Mouse (Mus musculus) G1E-ER4 (cell line): ENCODE measurements around the gene Gm28372. TPM values are rescaled to one million over a fixed set of nuclear protein-coding genes. Genes with fewer than 3 reads are reported as not detected.

Experiments
- GATA1 ChIP-seq: IDR thresholded peaks from one replicate; pipeline ENCODE4 v1.8.0; 2012; ENCODE audit warnings: low read length, inconsistent platforms
- polyA plus RNA-seq: library from polyadenylated mRNA; stranded (reverse); fragments of >175 nt; gene quantifications from 2 replicates; pipeline ENCODE4 v1.2.3, GENCODE M21; 2012

The Gm28372 gene
- not detected in 2 replicates for polyA plus RNA-seq

DNA sequence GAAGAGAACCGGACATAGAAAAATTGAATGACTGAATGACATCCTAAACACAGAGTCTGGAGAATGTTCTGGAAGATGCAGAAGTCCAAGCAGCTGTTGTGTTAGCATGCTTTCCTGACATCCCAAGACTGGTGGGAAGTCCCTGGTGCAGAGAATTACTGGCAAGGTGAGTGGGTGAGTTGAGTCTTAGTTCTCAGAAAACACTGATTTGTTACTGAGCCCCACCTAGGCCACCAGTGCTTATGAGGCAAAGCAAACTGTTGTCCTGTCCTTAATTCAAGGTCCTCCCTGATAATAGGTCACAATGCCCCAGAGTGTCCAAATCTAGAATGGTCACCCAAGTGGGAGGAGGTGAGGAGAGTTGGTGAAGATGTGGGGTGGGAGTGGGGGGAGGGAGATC, at the start of gene Gm28372, which contains the start of gene 1700020A23Rik:
Gene Gm28372, plus strand, starts transcription at position 301 of the 400 bp plus-strand sequence.
Gene 1700020A23Rik, plus strand, starts transcription at position 321 of the 400 bp plus-strand sequence.
- no peak for TF ChIP-seq GATA1

DNA sequence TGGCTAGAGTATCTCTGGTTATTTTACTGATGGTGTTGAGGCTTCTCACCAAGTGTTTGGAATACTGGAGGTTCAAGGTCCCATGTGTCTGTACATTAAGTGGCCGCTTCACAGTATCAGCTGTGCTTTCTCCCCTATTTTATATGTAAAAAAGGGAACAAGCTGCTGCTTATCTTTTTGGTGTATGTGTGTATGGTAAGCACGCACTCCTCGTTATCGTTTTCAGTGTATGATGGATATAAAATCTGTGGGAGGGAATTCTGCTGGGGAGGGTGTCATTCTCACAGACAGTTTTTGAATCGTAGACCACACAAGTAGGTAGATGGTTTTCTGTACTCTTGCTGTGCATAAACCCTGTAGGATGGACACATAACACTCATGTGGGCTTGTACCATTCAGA, 47.5 kb upstream of the Gm28372 start:
- TF ChIP-seq GATA1, result no peak

DNA sequence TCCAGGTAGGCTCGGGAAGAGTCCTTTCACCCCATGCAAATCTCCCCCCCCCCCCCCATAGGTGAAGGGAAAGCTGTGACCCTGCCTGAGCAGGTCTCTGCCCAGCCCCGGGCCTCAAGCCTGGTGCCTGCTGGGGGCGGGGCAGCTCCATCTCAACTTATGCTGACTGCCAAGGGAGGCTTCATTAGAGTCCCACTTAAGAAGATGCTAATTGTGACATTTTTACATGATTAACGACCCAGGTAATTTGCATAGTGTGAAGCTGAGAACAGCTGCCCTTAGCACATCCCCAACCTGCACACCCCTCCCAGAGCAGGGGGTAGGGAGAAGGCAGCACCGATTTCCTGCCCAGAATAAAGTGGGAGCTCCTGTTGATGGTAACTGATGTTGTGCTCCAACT, 46.2 kb upstream of the Gm28372 start:
- no peak for TF ChIP-seq GATA1

DNA sequence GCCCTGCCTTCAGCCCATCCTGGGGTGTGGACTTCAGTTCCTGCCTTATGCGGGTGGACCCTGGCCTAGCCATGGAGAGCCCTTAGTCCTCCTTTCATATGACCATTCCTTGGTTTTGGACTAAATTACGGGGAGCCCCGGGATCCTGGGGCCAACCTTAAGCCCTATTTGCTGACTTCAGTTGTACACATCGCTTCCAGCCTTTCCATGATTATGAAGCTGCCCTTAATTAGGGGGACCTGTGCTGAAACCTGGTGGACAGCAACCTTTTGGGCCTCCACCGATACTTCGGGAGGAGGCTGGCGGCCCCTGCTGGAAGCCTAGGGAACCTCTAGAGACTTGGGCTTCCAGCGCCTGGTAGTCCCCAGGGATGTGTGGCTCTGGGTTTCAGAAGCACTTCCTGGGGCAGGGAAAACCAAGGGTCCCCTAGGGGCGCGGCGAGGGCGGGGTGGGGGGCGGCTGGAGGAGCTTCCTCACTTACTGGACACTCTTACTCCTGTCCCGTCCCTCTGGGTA, 42.5 kb upstream of the Gm28372 start:
- TF ChIP-seq GATA1, result no peak

- TF ChIP-seq GATA1, result no peak
Measured at GRCm38 (mm10) chr2:130365211-130366094, 39.6 kb upstream of the Gm28372 start.

- TF ChIP-seq GATA1, result no peak
Measured at GRCm38 (mm10) chr2:130367386-130367785, 37.7 kb upstream of the Gm28372 start.

GRCm38 (mm10) chr2:130374951-130375350, 30.1 kb upstream of the Gm28372 start:
- TF ChIP-seq GATA1, result no peak

DNA sequence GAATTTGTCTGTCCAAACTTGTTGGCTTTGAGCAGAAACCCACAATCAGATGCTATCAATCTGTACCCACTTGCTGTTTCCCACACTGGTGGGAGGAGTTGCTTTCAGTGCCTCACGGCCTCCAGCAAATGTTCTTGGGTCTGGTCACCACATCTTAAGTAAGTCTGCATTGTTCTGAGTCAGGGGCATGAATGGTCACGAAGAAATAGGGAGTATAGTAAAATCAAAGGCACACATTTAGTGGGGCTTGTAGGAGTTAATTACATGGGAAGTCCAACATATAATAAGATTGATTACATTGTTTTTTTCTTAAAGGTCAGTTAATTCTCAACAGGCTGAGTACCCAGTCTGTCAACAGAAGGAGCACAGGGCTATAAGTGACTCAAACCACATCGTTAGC, 21.8 kb upstream of the Gm28372 start:
- TF ChIP-seq GATA1, result no peak

DNA sequence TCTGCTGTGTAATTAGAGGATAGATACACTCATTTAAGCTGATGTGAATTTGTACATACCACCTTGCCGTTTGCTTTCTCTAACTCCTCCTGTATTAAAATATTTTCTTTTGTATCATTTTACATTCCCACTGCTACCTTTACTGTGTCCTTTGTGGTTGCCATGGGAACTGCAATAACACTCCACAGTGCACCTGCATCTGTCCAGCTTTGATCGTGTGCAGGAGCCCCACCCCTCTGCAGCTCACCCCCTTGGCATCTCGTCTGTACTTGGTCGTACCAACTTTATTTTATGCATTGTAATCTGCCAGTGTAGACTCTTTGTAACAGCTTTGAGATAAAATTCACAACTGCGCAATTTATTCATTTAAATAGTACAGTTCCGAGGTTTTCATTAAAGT, 21.1 kb upstream of the Gm28372 start:
- no peak for TF ChIP-seq GATA1

GRCm38 (mm10) chr2:130386212-130386611, 18.8 kb upstream of the Gm28372 start:
- no peak for TF ChIP-seq GATA1

DNA sequence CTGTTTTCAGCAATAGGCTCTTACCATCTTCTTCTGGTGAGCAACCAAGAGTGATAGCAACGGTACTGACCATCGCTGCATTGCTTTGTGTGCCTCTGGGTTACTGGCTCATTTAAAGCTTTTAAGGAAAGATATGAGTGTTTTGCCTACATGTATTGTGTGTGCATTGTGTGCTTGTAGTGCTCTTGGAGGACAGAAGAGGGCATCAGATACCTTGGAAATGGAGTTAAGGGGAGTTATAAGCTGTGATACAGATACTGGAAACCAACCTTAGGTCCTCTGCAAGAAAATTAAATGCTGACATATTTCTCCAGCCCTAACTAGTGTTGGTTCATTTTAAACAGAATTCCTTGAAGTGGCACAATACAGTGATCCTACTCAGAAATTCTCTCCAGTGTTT, 16.2 kb upstream of the Gm28372 start:
- TF ChIP-seq GATA1, result no peak

- TF ChIP-seq GATA1, result no peak
Measured at GRCm38 (mm10) chr2:130390993-130391625, 13.9 kb upstream of the Gm28372 start.

DNA sequence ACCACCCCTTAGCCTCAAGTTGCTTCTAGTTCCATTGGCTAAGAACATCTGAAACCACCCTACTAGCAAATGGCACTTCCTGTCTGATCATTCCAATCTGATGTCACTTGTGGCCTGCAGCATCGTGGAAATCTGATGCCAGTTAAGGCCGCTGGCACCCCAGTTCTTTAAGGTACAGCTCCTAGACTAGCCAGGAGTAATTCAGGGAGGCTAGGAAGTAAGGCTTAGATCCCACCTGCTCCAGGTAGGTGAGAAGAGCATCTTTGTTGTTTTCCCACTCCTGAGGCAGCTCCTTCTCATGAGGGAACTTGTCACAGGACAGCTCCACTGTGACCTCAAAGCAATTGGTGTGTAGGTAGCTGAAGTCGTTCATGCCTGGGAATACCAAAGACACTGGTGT, 12.2 kb upstream of the Gm28372 start:
- TF ChIP-seq GATA1, result no peak

- no peak for TF ChIP-seq GATA1
Measured at GRCm38 (mm10) chr2:130395696-130396095, 9.3 kb upstream of the Gm28372 start.

DNA sequence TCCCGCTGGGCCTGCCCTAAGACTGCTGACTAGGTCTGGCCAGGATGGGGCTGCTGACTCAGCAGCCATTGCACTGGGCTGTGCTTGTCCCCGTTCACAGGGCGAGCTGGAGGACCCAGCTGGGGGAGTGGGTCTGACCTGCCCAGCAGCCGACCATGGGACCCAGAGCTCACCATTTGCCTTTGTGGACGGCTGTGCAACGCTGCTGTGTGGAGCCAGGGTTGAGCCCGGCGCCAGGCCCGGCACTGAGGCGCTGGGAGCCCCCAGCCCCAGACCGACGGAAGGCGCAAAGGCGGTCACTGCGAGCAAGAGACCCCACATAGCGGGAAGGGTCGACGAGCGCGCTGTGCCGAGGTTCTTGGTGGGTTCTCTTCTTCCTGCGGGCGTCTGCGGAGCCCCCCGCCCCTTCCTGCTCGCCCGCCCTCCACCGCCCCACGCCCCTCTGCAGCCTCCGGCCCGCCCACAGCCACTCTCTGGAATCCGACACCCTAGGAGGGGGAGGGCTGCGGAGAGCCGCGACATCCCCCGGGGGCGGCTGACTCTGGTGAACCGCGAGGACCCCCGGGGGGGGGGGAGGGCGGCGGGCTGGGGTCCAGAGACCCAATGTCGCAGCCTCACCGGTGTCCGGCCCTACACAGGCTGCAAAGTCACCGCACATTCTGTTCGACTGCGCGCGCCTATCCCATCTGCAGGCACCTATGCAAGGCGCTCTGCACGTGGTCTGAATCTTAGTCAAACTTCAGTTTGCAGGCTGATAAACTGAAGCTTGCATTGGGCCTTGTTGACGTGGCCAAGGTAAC, 7.7 kb upstream of the Gm28372 start, which contains the start of gene Cpxm1:
Gene Cpxm1, minus strand, starts transcription at position 389 of the 800 bp plus-strand sequence.
- TF ChIP-seq GATA1, result no peak
